Mouse (Mus musculus): ENCODE results near the gene Gm10309.
"Not testable (repeated sequence)": the region's sequence is repeated elsewhere in the genome, so short reads cannot be mapped to it uniquely, and the experiment has no call there.

DNA sequence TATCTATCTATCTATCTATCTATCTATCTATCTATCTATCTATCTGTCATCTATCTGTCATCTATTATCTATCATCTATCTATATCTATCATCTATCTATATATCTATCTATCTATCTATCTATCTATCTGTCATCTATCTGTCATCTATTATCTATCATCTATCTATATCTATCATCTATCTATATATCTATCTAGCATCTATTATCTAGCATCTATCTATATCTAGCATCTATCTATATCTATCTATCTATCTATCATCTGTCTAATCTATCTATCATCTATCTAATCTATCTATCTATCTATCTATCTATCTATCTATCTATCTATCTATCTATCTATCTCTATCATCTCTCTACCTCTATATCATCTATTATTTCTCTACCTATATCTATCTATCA, 27.6 kb downstream of the Gm10309 start:
- TF ChIP-seq CTCF (IDR thresholded peaks at IDR 0.05; ENCODE audit: borderline replicate concordance, extremely low read depth, insufficient read depth, insufficient read length); POLR2A (IDR thresholded peaks at IDR 0.05; ENCODE audit: borderline replicate concordance, extremely low read depth, insufficient read depth, insufficient read length, poor library complexity, severe bottlenecking): not testable (repeated sequence)
